Mouse (Mus musculus) midbrain, postnatal 0 days (tissue): ENCODE results near the gene Aars2. TPM values are rescaled to one million over a fixed set of nuclear protein-coding genes. Genes with fewer than 3 reads are reported as not detected.

Experiments
- ATAC-seq: fragments of 200-750 bp; cut with Nextera tagmentation; 2 replicates; pipeline ENCODE4 v1.8.0; 2017; ENCODE audit warnings: moderate number of reproducible peaks, mild to moderate bottlenecking, moderate TSS enrichment, moderate library complexity; ENCODE audit not compliant: low FRiP score
- DNase-seq: peaks from one replicate; pipeline ENCODE4 v3.0.0-alpha.2; 2015; ENCODE audit warnings: low spot score
- H3K27ac ChIP-seq: fragments of 300-500 bp; sonication (generic); 2 replicates; pipeline ENCODE4 v1.5.1; 2014; ENCODE audit warnings: low read depth, mild to moderate bottlenecking, low read length, mixed read lengths
- H3K27me3 ChIP-seq: fragments of 300-500 bp; sonication (generic); 2 replicates; pipeline ENCODE4 v1.6.1; 2014; ENCODE audit warnings: low read length, control low read depth, mixed read lengths; ENCODE audit not compliant: insufficient read depth
- H3K36me3 ChIP-seq: fragments of 300-500 bp; sonication (generic); 2 replicates; pipeline ENCODE4 v1.6.1; 2014; ENCODE audit warnings: low read length, control low read depth, mixed read lengths; ENCODE audit not compliant: insufficient read depth
- H3K4me1 ChIP-seq: fragments of 300-500 bp; sonication (generic); 2 replicates; pipeline ENCODE4 v1.6.1; 2014; ENCODE audit warnings: mild to moderate bottlenecking, control low read depth, antibody characterized with exemption, low read length, mixed read lengths; ENCODE audit not compliant: insufficient read depth
- H3K4me2 ChIP-seq: fragments of 300-500 bp; sonication (generic); 2 replicates; pipeline ENCODE4 v1.6.1; 2014; ENCODE audit warnings: low read depth, mild to moderate bottlenecking, low read length, mixed read lengths; ENCODE audit not compliant: poor library complexity, severe bottlenecking
- H3K4me3 ChIP-seq: fragments of 300-500 bp; sonication (generic); 2 replicates; pipeline ENCODE4 v1.5.1; 2014; ENCODE audit warnings: low read depth, mild to moderate bottlenecking, low read length, moderate library complexity
- H3K9ac ChIP-seq: fragments of 300-500 bp; sonication (generic); replicated peaks from 2 replicates; pipeline ENCODE4 v1.6.1; 2014; ENCODE audit warnings: mild to moderate bottlenecking, low read length, moderate library complexity, mixed read lengths; ENCODE audit not compliant: poor library complexity, severe bottlenecking
- H3K9me3 ChIP-seq: fragments of 300-500 bp; sonication (generic); 2 replicates; pipeline ENCODE4 v1.6.1; 2016; ENCODE audit warnings: low read length, control low read depth
- CTCF ChIP-seq: IDR thresholded peaks from 2 replicates; pipeline ENCODE4 v1.5.1; 2016; ENCODE audit warnings: antibody characterized with exemption, mild to moderate bottlenecking
- WGBS: fragments of 180-500 bp; shearing (Covaris S2); extraction: QIAGEN DNeasy Blood & Tissue Kit; methylation state at CpG from one replicate; pipeline ENCODE4 v1.1.7; 2014; 5-methylcytosine and 5-hydroxymethylcytosine counted together
- polyA plus RNA-seq: library from polyadenylated mRNA; unstranded; fragments of >200 nt; fragmentation: Nextera tagmentation; extraction: Ambion mirVana; gene quantifications from 2 replicates; pipeline ENCODE4 v1.2.1, GENCODE M21; 2015
- total RNA-seq: library from RNA; depleted of rRNA; stranded (reverse); fragments of >200 nt; gene quantifications from 2 replicates; pipeline ENCODE4 v1.2.3, GENCODE M21; 2014; rRNA removed

Aars2 gene
- total RNA-seq (19.8 and 31.4 TPM in 2 replicates), polyA plus RNA-seq (13.9 and 15.2 TPM in 2 replicates)

DNA sequence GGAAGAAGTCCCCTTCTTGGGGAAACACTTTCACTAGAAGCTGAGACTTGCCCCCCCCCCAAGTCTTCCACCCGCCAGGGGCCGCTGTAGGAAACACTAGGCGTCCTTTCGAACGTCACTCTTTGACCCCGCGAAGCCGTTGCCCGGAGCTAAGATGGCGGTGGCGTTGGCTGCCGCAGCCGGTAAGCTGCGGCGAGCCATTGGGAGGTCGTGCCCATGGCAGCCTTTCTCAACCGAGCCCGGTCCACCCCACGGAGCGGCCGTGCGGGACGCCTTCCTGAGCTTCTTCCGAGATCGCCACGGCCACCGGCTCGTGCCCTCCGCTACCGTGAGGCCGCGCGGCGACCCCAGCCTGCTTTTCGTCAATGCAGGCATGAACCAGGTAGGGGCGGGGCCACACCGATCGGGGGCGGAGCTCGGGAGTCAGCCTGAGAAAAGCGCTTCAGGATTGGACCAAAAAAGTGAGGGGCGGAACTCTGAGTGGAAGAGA lies at the start of gene Aars2:
Gene Aars2, plus strand, starts transcription at position 142 of the 490 bp plus-strand sequence.
- peak within 1 kb of the TSS; percentile 93 for H3K27ac ChIP-seq
- H3K9ac ChIP-seq: peak within 1 kb of the TSS; percentile 86
- peak within 1 kb of the TSS; percentile 71 for H3K4me3 ChIP-seq
- H3K4me1 ChIP-seq: no peaks in the 10 kb centered on the region
- peak within 1 kb of the TSS; percentile 41 for H3K4me2 ChIP-seq
- WGBS: under 1% methylated on average over 42 of the region's 42 CpGs
- peak; percentile 97 for DNase-seq
- TF ChIP-seq CTCF: peak; percentile 94
- H3K27me3 ChIP-seq: no peaks in the 10 kb centered on the region
- H3K9me3 ChIP-seq: no peaks in the 10 kb centered on the region
- ATAC-seq: peak; percentile 92
- H3K36me3 ChIP-seq: peaks cover 7% of the 10 kb centered on the region

- H3K4me1 ChIP-seq: no peaks in the 10 kb centered on the region
- no peak overlapping the region for H3K4me3 ChIP-seq
- H3K9ac ChIP-seq: no peak overlapping the region
- no peak overlapping the region for H3K4me2 ChIP-seq
- 93% methylated on average over 5 of the region's 5 CpGs for WGBS
- ATAC-seq: no peak
- H3K9me3 ChIP-seq: no peaks in the 10 kb centered on the region
- no peaks in the 10 kb centered on the region for H3K27me3 ChIP-seq
- TF ChIP-seq CTCF: no peak
- H3K36me3 ChIP-seq: no peaks in the 10 kb centered on the region
- H3K27ac ChIP-seq: no peak overlapping the region
- no peak for DNase-seq
Measured at GRCm38 (mm10) chr17:45457487-45457886, 49.2 kb upstream of the Aars2 start.

- WGBS: 81% methylated on average over 4 of the region's 4 CpGs
- H3K9me3 ChIP-seq: no peaks in the 10 kb centered on the region
- no peak for ATAC-seq
Measured at GRCm38 (mm10) chr17:45458516-45458915, 48.1 kb upstream of the Aars2 start.

DNA sequence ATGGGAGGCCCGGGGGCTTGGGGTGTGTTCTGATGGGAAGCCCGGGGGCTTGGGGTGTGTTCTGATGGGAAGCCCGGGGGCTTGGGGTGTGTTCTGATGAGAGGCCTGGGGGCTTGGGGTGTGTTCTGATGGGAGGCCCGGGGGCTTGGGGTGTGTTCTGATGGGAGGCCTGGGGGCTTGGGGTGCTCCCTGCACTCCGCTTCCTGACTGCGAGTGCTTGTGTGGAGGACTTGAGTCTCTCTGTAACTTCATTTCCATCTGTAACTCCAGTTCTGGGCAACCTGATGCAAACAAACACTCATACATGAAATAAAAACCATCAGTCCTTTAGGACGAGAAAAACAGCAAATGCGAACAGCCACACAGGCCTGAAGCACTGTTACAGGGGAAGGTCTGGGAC lies 47.6 kb upstream of the Aars2 start:
- Histone ChIP-seq H3K27ac (no peak overlapping the region), H3K9ac (no peak overlapping the region), H3K27me3 (no peaks in the 10 kb centered on the region), H3K4me1 (no peaks in the 10 kb centered on the region), H3K4me2 (no peak overlapping the region), H3K36me3 (no peaks in the 10 kb centered on the region), H3K9me3 (no peaks in the 10 kb centered on the region), H3K4me3 (no peak overlapping the region)
- DNase-seq: no peak
- TF ChIP-seq CTCF: no peak
- 89% methylated on average over 8 of the region's 8 CpGs for WGBS
- no peak for ATAC-seq

More at GRCm38 (mm10) chr17:45458516-45458915, 48.1 kb upstream of the Aars2 start:
- H3K4me2 ChIP-seq: no peak overlapping the region
- no peak overlapping the region for H3K4me3 ChIP-seq
- no peak for DNase-seq
- H3K36me3 ChIP-seq: no peaks in the 10 kb centered on the region
- no peak for TF ChIP-seq CTCF
- no peaks in the 10 kb centered on the region for H3K27me3 ChIP-seq
- H3K4me1 ChIP-seq: no peaks in the 10 kb centered on the region
- H3K9ac ChIP-seq: no peak overlapping the region
- no peak overlapping the region for H3K27ac ChIP-seq

DNA sequence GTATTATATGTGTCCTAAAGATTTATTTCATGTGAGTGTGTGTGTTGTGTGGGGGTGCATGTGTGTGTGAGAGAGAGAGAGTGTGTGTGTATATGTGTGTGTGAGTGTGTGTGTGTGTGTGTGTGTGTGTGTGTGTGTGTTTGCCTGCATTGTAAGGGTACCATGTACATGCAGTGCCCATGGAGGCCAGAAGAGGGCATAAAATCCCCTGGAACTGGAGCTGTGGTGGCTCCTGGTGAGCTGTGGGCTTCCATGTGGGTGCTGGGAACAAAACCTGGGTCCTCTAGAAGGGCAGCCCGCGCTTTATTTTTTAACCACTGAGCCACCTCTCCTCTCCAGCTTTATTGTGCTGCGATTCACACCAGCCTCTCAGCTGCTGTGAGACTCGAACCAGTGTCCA lies 44.1 kb upstream of the Aars2 start:
- Histone ChIP-seq H3K4me1 (no peaks in the 10 kb centered on the region), H3K4me3 (no peak overlapping the region), H3K27me3 (no peaks in the 10 kb centered on the region), H3K36me3 (no peaks in the 10 kb centered on the region), H3K9me3 (no peaks in the 10 kb centered on the region), H3K27ac (no peak overlapping the region), H3K4me2 (no peak overlapping the region), H3K9ac (no peak overlapping the region)
- TF ChIP-seq CTCF: no peak; the same call in 1 of the 2 replicates
- WGBS: 93% methylated on average over 4 of the region's 4 CpGs
- DNase-seq (no peak), ATAC-seq (no peak)

GRCm38 (mm10) chr17:45464255-45464654 lies 42.4 kb upstream of the Aars2 start:
- Histone ChIP-seq H3K4me1 (no peaks in the 10 kb centered on the region), H3K36me3 (no peaks in the 10 kb centered on the region), H3K4me3 (no peak overlapping the region), H3K9me3 (no peaks in the 10 kb centered on the region), H3K9ac (no peak overlapping the region), H3K4me2 (no peak overlapping the region), H3K27me3 (no peaks in the 10 kb centered on the region), H3K27ac (no peak overlapping the region)
- DNase-seq: no peak
- no peak for ATAC-seq
- no peak for TF ChIP-seq CTCF
- WGBS: 89% methylated on average over 9 of the region's 9 CpGs
